Mouse (Mus musculus) CH12.LX (cell line): ENCODE results near the gene Otud7b.

Experiments used
- BHLHE40 ChIP-seq: IDR thresholded peaks from 2 replicates; pipeline ENCODE4 v1.6.1; 2011; ENCODE audit warnings: mild to moderate bottlenecking, low read depth, low read length, improper control_type of control experiment
- CTCF ChIP-seq, 2 experiments: IDR thresholded peaks in 1 of 2; conservative IDR thresholded peaks in 1 of 2; 2 replicates each; pipeline ENCODE4 v1.5.1; 2011 to 2012; ENCODE audit warnings: low read depth in 2 of 2, low read length in 2 of 2, improper control_type of control experiment in 1 of 2, inconsistent platforms in 1 of 2, mild to moderate bottlenecking in 1 of 2, moderate library complexity in 1 of 2
- E2F4 ChIP-seq: IDR thresholded peaks from 2 replicates; pipeline ENCODE4 v1.6.1; 2011; ENCODE audit warnings: low read depth, low read length, improper control_type of control experiment; ENCODE audit not compliant: insufficient replicate concordance
- HCFC1 ChIP-seq: IDR thresholded peaks from 2 replicates; pipeline ENCODE4 v1.6.1; 2012; ENCODE audit warnings: low read depth, mild to moderate bottlenecking, inconsistent platforms, low read length, improper control_type of control experiment
- MAX ChIP-seq: IDR thresholded peaks from 2 replicates; pipeline ENCODE4 v1.6.1; 2011; ENCODE audit warnings: low read length, improper control_type of control experiment
- MXI1 ChIP-seq: IDR thresholded peaks from 2 replicates; pipeline ENCODE4 v1.6.1; 2011; ENCODE audit warnings: mild to moderate bottlenecking, low read depth, low read length, improper control_type of control experiment
- MYC ChIP-seq: IDR thresholded peaks from 2 replicates; pipeline ENCODE4 v1.6.1; 2011; ENCODE audit warnings: low read depth, mild to moderate bottlenecking, improper control_type of control experiment, low read length
- NELFE ChIP-seq: IDR thresholded peaks from 2 replicates; pipeline ENCODE4 v1.6.1; 2011; ENCODE audit warnings: low read depth, low read length, improper control_type of control experiment
- POLR2A ChIP-seq: IDR thresholded peaks from 2 replicates; pipeline ENCODE4 v1.6.1; 2011; ENCODE audit warnings: low read depth, mild to moderate bottlenecking, improper control_type of control experiment, low read length
- RAD21 ChIP-seq: IDR thresholded peaks from 2 replicates; pipeline ENCODE4 v1.6.1; 2011; ENCODE audit warnings: low read depth, mild to moderate bottlenecking, low read length, improper control_type of control experiment, moderate library complexity

GRCm38 (mm10) chr3:96060146-96060545 lies 44.2 kb upstream of the Otud7b start:
- TF ChIP-seq NELFE (no peak), BHLHE40 (no peak), HCFC1 (no peak), CTCF (conservative IDR thresholded peaks at IDR 0.05 in 1 of 2, IDR thresholded peaks at IDR 0.05 in 1 of 2; ENCODE audit: low read depth in 2 of 2, low read length in 2 of 2) (no peak), MXI1 (no peak), MAX (no peak), POLR2A (no peak), E2F4 (no peak), RAD21 (no peak), MYC (no peak)
